Mouse (Mus musculus) megakaryocyte, embryonic 14.5 days (primary cell): Measurements from ENCODE around the gene Sgip1.

Experiments
- FLI1 ChIP-seq: IDR thresholded peaks from 2 replicates; pipeline ENCODE4 v1.6.1; 2012; ENCODE audit warnings: low read length, inconsistent platforms, mixed read lengths
- GATA1 ChIP-seq: IDR thresholded peaks from 3 replicates; pipeline ENCODE4 v1.6.1; 2012; ENCODE audit warnings: mixed read lengths, low read length, inconsistent platforms, borderline replicate concordance

- TF ChIP-seq GATA1 (no peak), FLI1 (no peak)
These were observed 143.1 kb downstream of the Sgip1 start for GRCm38 (mm10) chr4:102884228-102884627.
